Mouse (Mus musculus) liver, postnatal 0 days (tissue): ENCODE measurements around the gene Fam83e.

Experiments
- CTCF ChIP-seq: sonication (generic); IDR thresholded peaks from 2 replicates; pipeline ENCODE4 v1.5.1; 2016; ENCODE audit warnings: antibody characterized with exemption, low read depth
- EP300 ChIP-seq: IDR thresholded peaks from 2 replicates; pipeline ENCODE4 v1.6.1; 2016; ENCODE audit warnings: antibody characterized with exemption, low read depth, mild to moderate bottlenecking

DNA sequence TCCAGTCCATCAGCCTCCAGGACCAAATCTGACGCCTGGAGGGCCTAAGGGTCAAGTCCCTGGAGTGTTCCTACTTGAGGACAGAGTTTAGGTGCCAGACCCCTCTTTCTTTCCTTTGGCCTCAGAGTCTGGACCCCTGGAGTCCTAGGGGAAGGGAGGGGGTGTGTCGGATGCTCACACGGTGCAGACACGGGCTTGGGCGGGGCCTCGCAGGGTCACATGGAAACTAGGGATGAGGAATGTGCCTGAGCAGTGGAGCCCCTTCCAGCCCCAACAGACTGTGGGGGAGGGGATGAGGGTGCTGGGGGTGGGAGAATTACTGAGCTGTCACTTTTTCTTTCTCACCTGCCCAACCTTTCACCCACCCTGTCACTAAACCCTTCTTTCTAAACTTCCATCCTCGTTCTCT is 15.1 kb upstream of the Fam83e start:
- TF ChIP-seq EP300 = no peak
- TF ChIP-seq CTCF = no peak
